Mouse (Mus musculus): ENCODE measurements at regions not wholly inside any gene's neighbourhood (a gene's known extent, or its start where the extent isn't known, plus 50 kb on each side); places are given as distances from the start of the nearest gene placed in this dataset.
A peak's percentile ranks its signal among the peaks of the same experiment; 100 is the strongest.
"Not testable (repeated sequence)": the region's sequence is repeated elsewhere in the genome, so short reads cannot be mapped to it uniquely, and the experiment has no call there.

DNA sequence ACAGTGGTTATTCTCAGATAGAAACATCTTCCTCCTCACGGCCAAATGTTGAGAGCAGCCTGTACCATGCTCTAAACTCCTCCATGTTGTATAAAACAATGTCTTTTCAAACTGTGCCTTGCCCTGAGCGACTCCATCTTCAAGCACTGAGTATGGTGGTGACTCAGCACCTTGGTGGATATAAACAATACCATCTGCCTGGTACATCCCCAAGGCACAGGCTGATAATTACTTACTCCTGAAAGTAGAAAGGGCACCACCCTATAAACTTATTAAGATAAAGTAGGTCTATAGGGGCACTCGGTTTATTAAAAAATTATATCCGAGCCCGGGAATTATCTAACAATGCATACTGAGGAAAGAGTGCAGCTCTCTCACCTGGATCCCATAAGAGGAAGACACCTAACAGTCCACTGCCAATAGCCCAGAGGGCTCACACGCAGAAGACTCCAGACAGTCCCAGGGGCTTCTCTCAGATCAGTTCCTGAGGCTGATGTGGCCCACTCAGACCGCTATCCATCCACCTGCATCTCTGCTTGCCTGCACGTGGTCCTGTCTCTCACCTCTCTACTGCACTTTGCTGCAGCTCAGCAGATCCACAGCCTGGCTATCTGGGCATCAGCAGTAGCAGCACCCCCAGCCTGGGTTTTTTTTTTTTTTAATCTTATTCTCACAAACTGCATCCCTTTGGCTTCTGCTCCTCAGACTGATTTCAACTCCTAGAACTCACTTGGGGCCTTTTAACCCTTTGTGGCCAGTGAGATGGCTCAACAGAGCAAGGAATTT, 109.7 kb upstream of the Dlg1 start:
- no peak for DNase-seq (ENCODE audit: low spot score)

DNA sequence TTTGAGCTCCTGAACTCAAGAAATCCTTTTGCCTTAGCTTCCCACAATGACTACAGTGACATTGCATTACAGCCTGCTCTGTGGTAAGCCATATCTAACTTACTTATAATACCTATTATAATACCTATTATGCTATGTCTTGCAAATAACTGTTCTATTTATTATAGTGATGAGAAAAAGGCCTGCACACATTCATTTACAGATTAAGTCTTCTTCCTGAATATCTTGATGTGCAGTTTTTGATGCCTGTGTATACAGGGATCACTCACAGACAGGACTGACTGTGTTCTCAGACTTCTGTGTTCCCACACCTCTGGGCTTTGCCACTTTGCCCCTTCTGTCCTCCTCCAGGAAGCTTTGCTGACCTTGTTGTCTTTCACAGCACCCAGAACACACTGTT, 102.8 kb upstream of the Dlg1 start:
- DNase-seq (ENCODE audit: low spot score), result no peak

DNA sequence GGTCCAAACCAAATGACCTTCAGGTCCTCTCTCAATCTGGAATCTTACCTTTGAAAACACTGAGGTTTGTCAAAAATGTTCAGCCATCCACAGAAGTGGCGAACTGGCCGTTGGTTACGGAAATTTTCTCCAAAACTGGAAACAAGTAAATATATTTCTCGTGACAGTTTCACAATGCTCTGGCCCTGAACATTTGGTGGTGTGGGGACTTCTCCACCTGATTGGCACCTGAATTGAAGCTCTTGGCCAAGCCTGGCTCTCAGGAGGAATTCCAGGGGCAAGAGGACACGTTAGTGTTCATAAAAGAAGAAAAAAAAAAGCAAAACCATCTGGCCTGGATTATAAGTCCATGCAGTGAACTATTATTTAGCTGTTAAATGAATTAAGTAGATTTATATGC, 98.3 kb upstream of the Dlg1 start:
- no peak for DNase-seq (ENCODE audit: low spot score)

DNA sequence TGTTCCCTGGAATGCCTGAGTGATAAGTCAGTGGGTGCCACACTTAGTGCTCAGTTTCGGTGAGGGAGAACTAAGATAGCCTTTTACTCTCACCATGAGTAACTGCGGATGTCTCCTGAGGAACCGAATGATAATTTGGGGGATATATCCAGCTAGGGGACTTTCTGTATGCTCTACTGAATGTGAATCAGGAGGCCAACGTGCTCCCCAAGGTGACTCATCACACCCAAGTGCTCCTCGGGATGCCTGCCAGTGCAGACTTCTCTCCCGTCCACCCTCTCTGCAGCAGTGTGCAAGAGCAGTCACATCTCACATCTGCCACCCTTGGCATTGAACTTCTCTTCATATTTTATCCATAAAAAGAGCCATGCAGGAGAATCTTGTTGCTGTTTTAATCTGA, 94.9 kb upstream of the Dlg1 start:
- no peak for DNase-seq (ENCODE audit: low spot score)

DNA sequence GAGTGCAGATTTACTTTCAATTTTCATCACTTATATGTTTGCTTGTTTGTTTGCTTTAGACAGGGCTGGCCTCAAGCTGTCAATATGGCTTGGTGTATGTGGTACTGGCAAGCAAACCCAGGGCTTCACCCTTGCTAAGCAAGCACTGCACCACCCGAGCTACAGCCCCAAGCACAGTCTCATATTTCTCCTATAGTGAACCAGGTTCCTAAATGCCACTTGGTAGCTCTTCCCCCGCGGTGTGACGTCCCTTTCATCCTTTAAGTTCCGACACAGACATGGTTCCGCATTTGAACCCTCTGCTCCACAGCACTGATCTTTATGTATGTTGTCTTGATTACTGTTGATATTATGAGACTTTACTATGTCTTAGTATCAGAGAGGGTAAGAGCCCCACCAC, 93.4 kb upstream of the Dlg1 start:
- DNase-seq (ENCODE audit: low spot score), result no peak

DNA sequence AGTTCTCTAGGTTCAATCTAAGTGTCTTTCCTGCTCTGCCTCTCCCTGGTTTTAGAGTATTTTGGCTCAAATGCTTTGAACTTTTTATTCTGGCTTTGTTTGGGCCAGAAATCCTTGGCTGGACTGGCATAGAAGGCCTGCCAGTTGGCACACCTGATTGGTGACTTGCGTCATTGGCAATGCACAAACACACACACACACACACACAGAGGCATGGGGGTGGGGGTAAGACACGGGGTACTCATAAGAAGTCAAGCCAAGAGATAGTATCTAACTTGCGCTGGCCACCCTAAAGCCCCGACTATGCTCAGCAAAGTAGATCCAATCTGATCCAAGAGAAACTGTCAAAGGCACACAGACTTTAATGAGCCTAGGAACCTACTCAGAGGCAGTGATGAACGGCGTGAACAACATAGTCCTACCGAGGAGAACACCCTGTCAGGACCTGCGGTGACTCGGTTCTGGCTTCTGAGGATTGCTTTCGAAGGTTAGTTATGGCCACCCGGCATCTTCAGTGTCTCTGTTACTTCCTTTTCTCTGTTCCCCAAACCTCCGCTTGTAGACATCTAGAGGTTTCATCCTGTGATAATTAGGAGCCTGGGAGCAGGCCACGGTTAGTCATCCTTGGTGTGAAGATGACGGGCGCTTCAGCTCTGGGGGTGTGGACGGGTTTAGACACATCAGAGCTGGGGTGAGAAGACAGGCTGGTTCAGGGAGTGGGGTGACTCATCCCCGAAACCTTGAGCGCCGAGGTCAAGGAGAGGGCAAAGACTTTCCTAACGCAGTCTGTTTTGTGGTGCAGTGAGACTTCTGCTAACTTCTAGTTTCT, 92.7 kb upstream of the Dlg1 start:
- DNase-seq (ENCODE audit: low spot score), result peak; percentile 27

DNA sequence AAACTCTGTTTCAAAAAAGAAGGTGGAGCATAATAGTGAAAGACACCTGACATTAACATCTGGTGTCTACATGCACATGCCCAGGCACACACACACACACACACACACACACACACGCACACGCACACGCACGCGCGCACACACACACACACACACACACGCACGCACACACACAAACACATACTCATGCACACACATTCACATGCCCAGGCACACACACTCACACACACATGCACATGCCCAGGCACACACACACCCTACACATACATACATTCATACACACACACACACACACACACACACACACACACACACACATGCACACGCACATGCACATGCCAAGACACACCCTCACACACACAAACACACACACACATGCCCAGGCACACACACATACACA, 89.4 kb upstream of the Dlg1 start:
- not testable (repeated sequence) for DNase-seq (ENCODE audit: low spot score)

DNA sequence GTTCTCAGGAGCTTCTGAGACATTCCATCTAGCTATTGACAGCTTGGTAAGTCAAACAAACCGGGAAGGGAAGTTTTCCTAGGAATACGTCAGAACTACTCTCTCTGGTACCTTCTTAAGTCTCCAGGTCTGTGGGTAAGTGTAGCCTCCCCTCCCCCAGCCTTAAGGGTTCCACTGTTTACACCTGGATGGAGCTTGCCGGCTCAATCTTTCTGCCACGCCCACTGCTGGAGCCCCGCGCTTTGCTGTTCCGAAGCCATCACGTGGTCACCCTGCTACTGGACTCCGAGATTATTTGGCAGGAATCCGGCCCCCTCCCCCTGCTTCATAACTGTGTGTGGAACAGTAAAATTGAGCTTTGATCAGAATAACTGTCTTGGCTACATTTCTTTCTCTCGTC, 87.6 kb upstream of the Dlg1 start:
- DNase-seq (ENCODE audit: low spot score), result not testable (repeated sequence)

DNA sequence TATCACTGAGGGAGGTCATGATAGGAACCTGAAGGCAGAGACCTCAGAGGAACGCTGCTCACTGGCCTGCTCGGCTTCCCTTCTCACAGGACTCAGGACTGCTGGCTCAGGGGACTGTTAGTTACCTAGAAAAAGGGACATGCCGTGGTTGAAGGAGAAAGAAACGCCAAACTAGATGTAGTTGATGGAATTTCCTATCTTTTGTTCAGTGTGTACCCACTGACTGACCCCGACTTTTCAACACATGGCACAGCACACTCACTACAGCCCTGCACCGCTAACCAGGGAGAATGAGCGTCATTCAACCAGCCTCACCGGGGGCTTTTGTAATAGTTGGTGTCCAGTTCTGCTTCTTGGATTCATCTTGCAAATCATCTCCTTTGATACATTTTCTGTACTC, 86.8 kb upstream of the Dlg1 start:
- no peak for DNase-seq (ENCODE audit: low spot score)

DNA sequence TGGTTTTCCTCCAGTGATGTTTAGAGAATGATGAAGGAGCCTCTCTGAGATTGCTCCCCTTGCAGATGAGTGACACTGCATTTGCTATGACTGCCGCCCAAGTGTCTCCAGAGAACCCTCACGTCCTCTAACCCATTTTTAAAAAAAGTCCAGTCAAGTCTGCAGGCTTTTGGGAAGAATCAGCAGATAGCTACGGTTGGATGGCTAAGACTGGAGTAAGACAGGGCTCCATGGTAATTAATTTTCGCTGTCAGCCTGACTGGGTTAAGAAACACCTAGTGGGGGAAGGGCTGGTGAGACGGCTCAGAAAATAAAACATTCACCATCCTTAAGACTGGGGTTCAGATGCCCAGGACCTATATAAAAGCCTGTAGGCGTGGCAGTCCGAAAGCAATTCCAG, 85.9 kb upstream of the Dlg1 start:
- DNase-seq (ENCODE audit: low spot score), result no peak

DNA sequence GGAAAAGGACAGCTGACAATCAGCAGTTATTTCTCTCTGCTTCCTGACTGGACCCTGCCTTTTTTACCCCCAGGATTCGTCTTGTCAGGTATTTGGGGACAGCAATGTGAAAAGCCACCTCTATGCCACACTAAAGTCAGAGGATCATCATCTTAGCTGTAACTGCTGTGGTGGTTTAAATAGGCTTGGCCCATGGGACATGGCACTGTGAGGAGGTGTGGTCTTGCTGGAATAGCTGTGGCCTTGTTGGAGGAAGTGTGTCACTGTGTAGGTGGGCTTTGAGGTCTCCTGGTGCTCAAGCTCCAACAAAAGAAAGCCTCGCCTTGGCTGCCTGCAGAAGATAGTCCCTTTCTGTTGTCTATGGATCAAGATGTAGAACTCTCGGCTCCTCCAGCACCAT, 83.9 kb upstream of the Dlg1 start:
- no peak for DNase-seq (ENCODE audit: low spot score)

DNA sequence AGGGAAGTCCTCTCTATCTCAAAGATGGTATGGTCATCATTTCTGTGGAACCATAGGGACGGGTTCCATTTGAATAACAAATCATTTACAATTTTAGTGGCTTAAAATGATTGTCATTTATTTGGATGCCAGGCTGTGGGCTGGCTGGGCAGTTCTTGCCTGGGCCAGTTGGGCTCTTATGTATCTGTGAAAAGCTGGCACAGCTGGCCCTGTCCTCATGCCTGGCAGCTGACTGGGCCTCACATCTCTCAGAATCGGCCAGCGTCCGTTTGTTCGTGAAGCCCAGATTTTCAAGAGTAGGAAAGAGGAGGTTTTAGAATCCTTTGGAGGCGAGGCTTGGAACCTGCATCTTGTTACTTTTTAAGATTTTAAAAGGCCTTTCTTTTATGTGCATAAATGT, 82.5 kb upstream of the Dlg1 start:
- no peak for DNase-seq (ENCODE audit: low spot score)

DNA sequence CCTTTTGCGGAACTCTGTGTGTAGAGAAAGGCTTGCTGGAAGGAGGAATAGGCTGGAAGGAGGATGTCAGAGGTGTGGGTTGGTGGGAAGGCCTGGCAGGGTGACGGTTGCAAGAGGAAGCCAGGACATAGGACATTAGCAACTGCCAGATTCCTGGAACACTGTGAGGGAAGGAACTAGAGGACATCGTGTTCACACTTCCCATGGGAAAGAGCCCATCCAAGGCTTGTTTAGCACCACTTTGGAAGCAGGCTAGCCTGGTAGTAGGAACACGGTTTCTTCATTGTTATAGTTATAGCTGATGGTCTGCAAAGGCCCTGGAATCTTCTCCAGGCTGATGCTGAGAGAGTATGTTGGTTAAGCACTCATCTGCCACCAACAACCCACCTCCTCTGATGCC, 80.4 kb upstream of the Dlg1 start:
- no peak for DNase-seq (ENCODE audit: low spot score)

DNA sequence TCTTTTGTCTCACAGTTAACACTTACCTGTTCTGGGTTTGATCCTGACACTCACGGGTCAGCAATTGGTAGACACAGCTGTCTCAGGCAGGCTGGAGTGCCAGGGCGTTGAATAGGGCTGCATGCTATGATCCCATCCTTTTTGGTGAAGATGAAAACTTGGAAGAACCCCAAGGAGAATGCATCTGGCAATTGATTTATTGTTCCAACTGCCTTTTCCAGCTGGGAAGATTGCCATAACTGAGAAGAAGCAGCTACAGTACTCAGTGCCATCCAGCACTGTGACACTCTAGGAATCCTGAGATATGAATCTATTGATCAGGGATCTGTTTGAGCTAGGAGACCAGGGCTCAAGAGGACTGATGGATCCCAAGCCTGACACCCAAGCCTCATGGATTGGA, 79.6 kb upstream of the Dlg1 start:
- DNase-seq (ENCODE audit: low spot score), result no peak

DNA sequence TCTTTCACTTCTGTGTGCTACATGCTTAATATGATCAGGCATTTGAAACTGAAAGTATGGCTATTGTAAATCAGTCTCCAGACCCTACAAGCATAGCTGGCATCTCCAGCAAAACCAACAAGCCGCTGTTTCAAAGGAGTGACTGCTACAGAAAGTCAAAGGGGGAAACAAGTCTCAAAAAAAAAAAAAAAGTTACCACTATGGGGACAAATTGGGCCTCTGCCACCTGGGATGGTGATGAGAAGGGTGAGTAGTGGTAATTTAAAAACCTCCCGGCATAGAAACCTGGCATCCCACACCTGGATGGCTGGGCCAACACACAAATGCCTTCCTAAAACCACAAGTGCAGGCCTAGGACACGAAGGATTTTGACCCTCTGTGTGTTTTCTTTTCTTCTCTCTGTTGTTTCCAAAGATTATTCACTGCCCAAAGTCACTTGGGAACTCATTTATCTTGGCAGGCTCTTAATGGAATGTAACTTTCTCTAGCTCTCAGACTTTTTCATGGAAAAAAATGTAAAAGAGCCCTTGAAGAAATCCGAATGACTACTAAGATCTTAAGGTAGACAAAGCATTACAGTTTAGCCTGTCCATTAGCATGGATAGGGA, 78.9 kb upstream of the Dlg1 start:
- no peak for DNase-seq (ENCODE audit: low spot score)

DNA sequence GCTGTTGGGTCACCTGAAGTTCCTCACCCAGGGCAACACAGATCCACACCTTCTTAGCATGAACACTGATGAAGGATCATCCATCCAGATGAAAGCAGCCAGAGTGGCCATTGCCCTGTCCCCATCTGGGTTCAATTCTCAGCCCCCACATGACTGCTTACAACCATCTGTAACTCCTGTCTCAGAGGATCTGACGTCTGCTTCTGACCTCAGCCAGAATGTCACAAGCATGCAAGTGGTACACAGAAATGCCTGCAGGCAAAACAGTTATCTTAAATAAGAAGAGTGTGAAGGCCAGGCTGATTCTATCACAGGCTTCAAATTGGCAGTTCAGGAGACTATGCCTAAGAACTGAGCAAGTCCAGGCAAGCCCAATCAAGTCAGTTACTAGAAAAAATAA, 76.2 kb upstream of the Dlg1 start:
- no peak for DNase-seq (ENCODE audit: low spot score)

DNA sequence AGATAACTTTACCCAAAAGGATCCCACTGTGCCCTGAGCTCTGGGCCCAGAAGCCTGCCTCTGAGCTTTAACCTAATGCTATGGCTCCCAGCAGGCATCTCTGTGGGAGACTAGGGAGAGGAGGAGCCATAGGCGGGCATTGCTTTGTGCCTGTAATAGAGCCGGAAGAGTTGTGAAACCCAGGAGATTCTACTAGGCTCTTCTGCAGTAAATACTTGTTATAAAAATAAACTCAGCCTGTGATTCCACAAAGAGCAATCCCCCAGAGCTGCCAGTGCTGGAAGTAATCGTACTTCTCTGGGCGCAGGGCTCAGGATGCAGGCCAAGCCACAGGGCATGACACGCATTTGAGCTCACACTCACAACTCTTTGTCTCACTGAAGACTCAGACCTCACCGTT, 73.7 kb upstream of the Dlg1 start:
- no peak for DNase-seq (ENCODE audit: low spot score)

DNA sequence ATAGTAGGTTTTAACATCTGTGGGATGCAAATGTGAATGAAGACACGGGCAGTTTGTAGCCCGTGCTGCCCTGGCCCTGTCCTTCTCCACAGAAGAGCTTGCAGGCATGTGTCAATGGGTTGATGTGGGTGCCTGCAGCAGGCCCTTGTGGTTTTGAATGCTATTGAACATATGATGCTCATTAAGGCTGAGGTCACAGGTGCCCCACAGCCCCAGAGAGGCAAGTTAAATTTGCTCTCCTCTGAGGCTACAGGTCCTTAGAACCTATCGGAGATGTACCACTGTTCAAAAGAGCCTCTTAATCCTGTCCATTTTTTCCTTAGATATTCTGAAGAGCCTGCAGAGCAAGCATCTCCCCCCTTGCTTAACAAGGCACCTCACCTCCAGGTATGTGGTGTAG, 71.7 kb upstream of the Dlg1 start:
- DNase-seq (ENCODE audit: low spot score), result no peak

DNA sequence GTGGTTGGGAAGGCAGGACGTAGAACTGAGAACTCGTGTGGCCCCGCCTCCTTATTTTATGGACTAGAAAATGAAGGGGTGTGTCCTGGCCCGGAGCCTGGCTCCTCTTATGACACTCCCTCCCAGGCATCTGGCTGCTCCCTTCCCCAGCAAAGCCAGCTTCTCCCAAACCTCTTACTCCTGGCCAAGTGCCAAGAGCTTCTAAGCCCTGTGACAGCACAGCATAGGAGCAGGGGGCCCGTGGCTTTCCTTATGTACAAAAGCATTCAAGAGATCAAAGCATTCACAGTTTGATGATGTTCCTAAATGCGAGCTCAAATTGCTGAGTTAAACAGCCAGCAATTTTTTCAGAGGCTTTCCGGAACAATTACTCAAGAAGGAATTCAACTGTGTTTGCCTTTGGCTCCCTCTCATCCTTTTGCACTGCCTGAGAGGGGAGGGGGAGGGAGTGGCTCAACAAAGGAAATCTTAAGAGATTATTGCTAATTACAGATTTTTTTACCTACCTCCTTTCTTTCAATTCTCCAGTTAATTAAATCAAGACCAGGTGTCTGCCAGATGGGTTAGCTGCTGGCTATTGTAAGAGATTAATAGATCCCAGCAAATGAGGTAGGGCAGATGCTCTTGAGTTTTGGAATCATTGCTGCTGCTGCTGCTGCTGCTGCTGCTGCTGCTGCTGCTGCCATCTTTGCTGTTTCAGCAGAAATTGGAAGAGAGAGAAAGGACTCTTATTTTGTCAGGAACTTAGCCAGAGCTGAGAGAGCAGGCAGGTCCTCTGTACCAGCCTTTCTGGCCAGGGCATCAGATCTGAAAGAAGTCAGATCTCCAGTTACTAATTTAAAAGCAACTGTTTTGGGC, 71.0 kb upstream of the Dlg1 start:
- peak; percentile 16 for DNase-seq (ENCODE audit: low spot score)

DNA sequence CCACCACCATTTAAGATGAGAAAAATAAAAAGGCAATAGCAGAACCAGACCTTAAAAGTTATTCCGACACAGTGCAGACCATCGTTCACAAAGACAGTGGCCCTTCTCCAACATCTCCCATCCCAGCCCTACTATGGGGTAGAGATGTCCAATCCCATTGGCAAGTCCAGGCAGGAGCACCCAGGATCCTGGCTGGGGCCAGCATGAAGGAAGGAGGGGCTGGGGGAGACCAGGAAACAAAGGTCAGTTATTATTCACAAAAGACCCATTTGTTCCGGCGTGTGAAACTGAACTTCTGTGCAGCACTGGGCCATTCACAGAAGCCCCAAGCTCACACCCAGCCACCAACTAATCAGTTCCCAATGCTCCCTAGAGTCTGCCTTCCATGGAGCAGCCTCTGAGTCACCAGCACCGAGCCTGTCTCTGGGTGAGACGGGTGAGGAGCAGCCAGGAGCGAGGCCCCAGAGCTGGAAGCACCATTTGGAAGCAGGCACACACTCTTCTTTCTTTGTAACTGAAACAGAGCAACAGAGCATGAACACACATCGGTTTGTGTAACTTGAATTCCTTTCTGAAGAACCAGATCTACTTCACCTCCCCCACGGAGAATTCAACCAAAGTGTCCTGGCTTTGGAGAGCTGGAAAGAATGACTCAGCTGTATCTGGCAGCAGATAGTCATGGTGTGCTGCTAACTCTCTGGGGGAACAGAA, 70.1 kb upstream of the Dlg1 start:
- DNase-seq (ENCODE audit: low spot score), result no peak

DNA sequence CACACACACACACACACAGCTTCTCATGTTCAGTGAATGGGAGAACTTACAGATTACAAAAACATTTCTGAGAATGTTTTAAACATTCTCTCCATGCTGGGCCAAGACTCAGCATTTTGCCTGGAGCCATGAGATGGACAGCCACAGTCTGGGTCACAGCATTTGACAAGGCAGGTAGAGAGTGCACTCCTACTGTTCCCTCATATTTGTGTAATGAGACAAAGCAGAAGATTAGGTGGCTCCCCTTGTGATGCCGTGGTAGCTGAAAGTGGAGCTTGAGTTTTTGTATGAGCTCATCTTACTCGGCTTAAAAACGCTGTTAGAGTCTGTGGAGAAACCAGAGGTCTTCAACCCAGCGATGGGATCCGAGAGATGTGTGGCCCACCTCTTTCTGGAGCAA, 65.3 kb upstream of the Dlg1 start:
- DNase-seq (ENCODE audit: low spot score), result no peak
